Mouse (Mus musculus): ENCODE results near the gene Tarm1. TPM values are rescaled to one million over a fixed set of nuclear protein-coding genes. Genes with fewer than 3 reads are reported as not detected.

The Tarm1 gene
- polyA plus RNA-seq, 1 experiment from 2014 or later: not detected

DNA sequence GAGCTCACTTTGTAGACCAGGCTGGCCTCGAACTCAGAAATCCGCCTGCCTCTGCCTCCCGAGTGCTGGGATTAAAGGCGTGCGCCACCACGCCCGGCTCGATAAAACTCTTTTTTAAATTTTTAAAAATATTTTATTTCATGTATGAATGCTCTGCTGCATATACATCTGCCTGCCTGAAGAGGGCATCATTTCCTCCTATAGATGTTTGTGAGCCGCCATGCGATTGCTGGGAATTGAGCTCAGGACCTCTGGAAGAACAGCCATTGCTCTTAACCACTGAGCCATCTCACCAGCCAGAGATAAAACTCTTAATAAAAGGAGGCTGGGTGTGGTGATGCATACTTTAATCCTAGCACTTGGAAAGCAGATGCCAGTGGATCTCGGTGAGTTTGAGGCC, 62.4 kb downstream of the Tarm1 start:
- no peaks in the 10 kb centered on the region for H3K27me3 ChIP-seq (replicated peaks)
- peaks cover 23% of the 10 kb centered on the region for H3K4me1 ChIP-seq
- H3K9ac ChIP-seq: no peak overlapping the region
- no peaks in the 10 kb centered on the region for H3K36me3 ChIP-seq
- no peak overlapping the region for H3K4me2 ChIP-seq
- H3K9me3 ChIP-seq: no peaks in the 10 kb centered on the region
- no peak overlapping the region for H3K27ac ChIP-seq (replicated peaks)
- 77% methylated on average over 11 of the region's 11 CpGs for WGBS
- no peak for ATAC-seq (ENCODE audit: extremely low read depth, insufficient number of reproducible peaks, low FRiP score, low TSS enrichment)
- H3K4me3 ChIP-seq: no peak overlapping the region

GRCm38 (mm10) chr7:3437941-3438340, 64.5 kb downstream of the Tarm1 start:
- 33% methylated on average over 5 of the region's 5 CpGs for WGBS
- no peak for ATAC-seq (ENCODE audit: extremely low read depth, insufficient number of reproducible peaks, low FRiP score, low TSS enrichment)
- Histone ChIP-seq H3K4me2 (no peak overlapping the region), H3K9ac (no peak overlapping the region), H3K4me3 (no peak overlapping the region), H3K36me3 (no peaks in the 10 kb centered on the region), H3K27me3 (replicated peaks) (no peaks in the 10 kb centered on the region), H3K9me3 (no peaks in the 10 kb centered on the region), H3K27ac (replicated peaks) (no peak overlapping the region; the same call in 1 of the 2 replicates), H3K4me1 (peaks cover 20% of the 10 kb centered on the region)

Other genes with a start within 250 kb of the Tarm1 start
- 159 and 162 TPM in 2 replicates for gene Myadm, start 213.5 kb downstream of the Tarm1 start, polyA plus RNA-seq (2015; fragmentation: Nextera tagmentation; extraction: Ambion mirVana)
- 0.04 and 0.13 TPM in 2 replicates for gene Prkcg, start 213.4 kb downstream of the Tarm1 start, polyA plus RNA-seq (2015; fragmentation: Nextera tagmentation; extraction: Ambion mirVana)
- gene Cacng7, start 169.7 kb downstream of the Tarm1 start, polyA plus RNA-seq (2015; fragmentation: Nextera tagmentation; extraction: Ambion mirVana): 0.19 and 0.51 TPM in 2 replicates
- 0.71 and 0.86 TPM in 2 replicates for gene Cacng8, start 111.9 kb downstream of the Tarm1 start, polyA plus RNA-seq (2015; fragmentation: Nextera tagmentation; extraction: Ambion mirVana)
- 16.8 and 18.3 TPM in 2 replicates for gene Cacng6, start 78.4 kb downstream of the Tarm1 start, polyA plus RNA-seq (2015; fragmentation: Nextera tagmentation; extraction: Ambion mirVana)
- gene Oscar, start 113.5 kb upstream of the Tarm1 start, polyA plus RNA-seq (2015; fragmentation: Nextera tagmentation; extraction: Ambion mirVana): 0.15 TPM in 1 of 2 replicates, not detected in the other
- 703 and 780 TPM in 2 replicates for gene Ndufa3, start 114.7 kb upstream of the Tarm1 start, polyA plus RNA-seq (2015; fragmentation: Nextera tagmentation; extraction: Ambion mirVana)
- gene Tfpt, start 127.3 kb upstream of the Tarm1 start, polyA plus RNA-seq (2015; fragmentation: Nextera tagmentation; extraction: Ambion mirVana): 13.5 and 15.1 TPM in 2 replicates
- 60.9 and 69.9 TPM in 2 replicates for gene Prpf31, start 127.4 kb upstream of the Tarm1 start, polyA plus RNA-seq (2015; fragmentation: Nextera tagmentation; extraction: Ambion mirVana)
- gene Cnot3, start 142.6 kb upstream of the Tarm1 start, polyA plus RNA-seq (2015; fragmentation: Nextera tagmentation; extraction: Ambion mirVana): 31.1 and 33.3 TPM in 2 replicates
- gene Leng1, start 163.2 kb upstream of the Tarm1 start, polyA plus RNA-seq (2015; fragmentation: Nextera tagmentation; extraction: Ambion mirVana): 17.0 and 18.3 TPM in 2 replicates
- gene Tmc4, start 174.9 kb upstream of the Tarm1 start, polyA plus RNA-seq (2015; fragmentation: Nextera tagmentation; extraction: Ambion mirVana): 4.0 and 4.6 TPM in 2 replicates
- 194 and 226 TPM in 2 replicates for gene Tsen34, start 190.2 kb upstream of the Tarm1 start, polyA plus RNA-seq (2015; fragmentation: Nextera tagmentation; extraction: Ambion mirVana)
- gene Mboat7, start 190.9 kb upstream of the Tarm1 start, polyA plus RNA-seq (2015; fragmentation: Nextera tagmentation; extraction: Ambion mirVana): 35.5 and 40.7 TPM in 2 replicates
- gene Rps9, start 201.4 kb upstream of the Tarm1 start, polyA plus RNA-seq (2015; fragmentation: Nextera tagmentation; extraction: Ambion mirVana): 844 and 931 TPM in 2 replicates
- gene Pirb, start 217.8 kb upstream of the Tarm1 start, polyA plus RNA-seq (2015; fragmentation: Nextera tagmentation; extraction: Ambion mirVana): 0.27 and 0.32 TPM in 2 replicates

All from heart, embryonic 13.5 days (tissue).